Mouse (Mus musculus): ENCODE measurements at regions not wholly inside any gene's neighbourhood (a gene's known extent, or its start where the extent isn't known, plus 50 kb on each side); places are given as distances from the start of the nearest gene placed in this dataset.

DNA sequence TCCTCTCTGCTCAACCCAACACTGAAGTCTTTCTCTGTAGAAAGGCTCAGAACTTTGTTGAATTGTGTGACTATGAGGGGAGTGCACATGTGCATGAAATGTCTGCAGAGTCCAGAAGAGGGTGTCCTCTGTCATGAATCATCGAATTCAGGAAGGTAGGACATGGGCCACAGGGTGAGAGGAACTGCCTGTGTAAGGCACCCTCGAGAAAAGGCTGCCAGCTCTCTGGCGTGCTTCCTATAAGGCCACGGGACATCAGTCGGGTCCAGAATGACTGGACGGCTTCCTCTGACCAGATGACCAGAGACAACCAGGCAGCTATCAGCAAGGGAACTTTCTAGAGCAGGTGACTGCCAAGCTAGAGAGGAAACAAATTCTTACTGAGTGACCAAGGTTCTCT is 91.1 kb upstream of the Zdhhc25 start:
- WGBS = 69% methylated on average over 6 of the region's 6 CpGs
- H3K27ac ChIP-seq (ENCODE audit: insufficient read depth, low read depth, low read length) = no peak overlapping the region
- H3K27me3 ChIP-seq (ENCODE audit: control insufficient read depth, insufficient read depth, low read length) = no peaks in the 10 kb centered on the region
- H3K36me3 ChIP-seq (ENCODE audit: control insufficient read depth, insufficient read depth, low read length) = no peaks in the 10 kb centered on the region
- TF ChIP-seq POLR2A (IDR thresholded peaks at IDR 0.05; ENCODE audit: low read depth, low read length) (no peak), CTCF (IDR thresholded peaks at IDR 0.05; ENCODE audit: extremely low read depth, insufficient read length, insufficient replicate concordance, low read depth, low read length) (no peak)
- no peak overlapping the region for H3K4me3 ChIP-seq (ENCODE audit: low read depth, low read length)
- no peaks in the 10 kb centered on the region for H3K4me1 ChIP-seq (ENCODE audit: control insufficient read depth, insufficient read depth, insufficient read length, low read length)

DNA sequence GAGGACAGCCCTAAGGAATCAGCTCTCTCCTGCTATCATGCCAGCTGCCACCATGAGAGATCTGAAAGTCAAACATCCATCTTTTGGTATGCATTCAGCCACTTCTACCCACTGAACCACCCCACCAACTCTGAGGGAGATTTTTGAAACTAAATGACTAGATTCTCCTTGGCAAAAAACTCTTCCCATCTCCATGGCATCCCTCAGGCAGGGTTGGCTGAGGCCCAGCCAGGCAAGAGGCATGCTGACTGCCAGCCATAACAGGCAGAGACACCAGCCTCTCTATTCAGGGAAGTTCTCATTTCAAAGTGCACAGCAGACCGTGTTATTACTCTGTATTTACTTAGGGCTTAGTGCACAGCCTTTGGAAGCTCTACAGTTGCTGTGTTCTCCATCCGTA is 90.5 kb upstream of the Zdhhc25 start:
- no peak overlapping the region for H3K4me3 ChIP-seq (ENCODE audit: low read depth, low read length)
- no peak overlapping the region for H3K27ac ChIP-seq (ENCODE audit: insufficient read depth, low read depth, low read length)
- no peaks in the 10 kb centered on the region for H3K27me3 ChIP-seq (ENCODE audit: control insufficient read depth, insufficient read depth, low read length)
- H3K36me3 ChIP-seq (ENCODE audit: control insufficient read depth, insufficient read depth, low read length) = no peaks in the 10 kb centered on the region
- no peaks in the 10 kb centered on the region for H3K4me1 ChIP-seq (ENCODE audit: control insufficient read depth, insufficient read depth, insufficient read length, low read length)
- TF ChIP-seq CTCF (IDR thresholded peaks at IDR 0.05; ENCODE audit: extremely low read depth, insufficient read length, insufficient replicate concordance, low read depth, low read length) (no peak), POLR2A (IDR thresholded peaks at IDR 0.05; ENCODE audit: low read depth, low read length) (no peak)
- WGBS = 34% methylated on average over 2 of the region's 2 CpGs

DNA sequence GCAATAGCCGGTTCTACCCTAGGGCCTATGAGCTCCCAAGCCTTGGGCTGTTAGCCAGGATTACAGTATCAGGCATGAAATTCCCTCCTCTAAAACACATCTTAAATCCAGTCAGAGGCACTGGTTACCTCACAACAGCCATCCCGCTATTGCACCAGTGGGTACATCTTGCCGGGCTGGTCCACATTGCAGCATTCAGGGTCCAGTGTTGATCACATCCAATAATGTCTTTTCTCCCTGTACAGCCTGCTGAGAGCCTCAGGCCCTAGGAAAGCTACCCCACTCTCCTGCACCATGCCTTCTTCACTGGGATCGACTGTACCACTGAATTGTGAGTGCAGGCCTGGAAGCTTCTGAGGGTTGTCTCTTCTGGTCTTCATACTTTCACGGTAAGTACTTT is 86.0 kb upstream of the Zdhhc25 start:
- no peak overlapping the region for H3K27ac ChIP-seq (ENCODE audit: insufficient read depth, low read depth, low read length)
- no peaks in the 10 kb centered on the region for H3K27me3 ChIP-seq (ENCODE audit: control insufficient read depth, insufficient read depth, low read length)
- H3K4me3 ChIP-seq (ENCODE audit: low read depth, low read length) = no peak overlapping the region
- WGBS = 88% methylated on average over 5 of the region's 5 CpGs
- H3K36me3 ChIP-seq (ENCODE audit: control insufficient read depth, insufficient read depth, low read length) = no peaks in the 10 kb centered on the region
- TF ChIP-seq CTCF (IDR thresholded peaks at IDR 0.05; ENCODE audit: extremely low read depth, insufficient read length, insufficient replicate concordance, low read depth, low read length) = no peak
- TF ChIP-seq POLR2A (IDR thresholded peaks at IDR 0.05; ENCODE audit: low read depth, low read length) = no peak
- no peaks in the 10 kb centered on the region for H3K4me1 ChIP-seq (ENCODE audit: control insufficient read depth, insufficient read depth, insufficient read length, low read length)

DNA sequence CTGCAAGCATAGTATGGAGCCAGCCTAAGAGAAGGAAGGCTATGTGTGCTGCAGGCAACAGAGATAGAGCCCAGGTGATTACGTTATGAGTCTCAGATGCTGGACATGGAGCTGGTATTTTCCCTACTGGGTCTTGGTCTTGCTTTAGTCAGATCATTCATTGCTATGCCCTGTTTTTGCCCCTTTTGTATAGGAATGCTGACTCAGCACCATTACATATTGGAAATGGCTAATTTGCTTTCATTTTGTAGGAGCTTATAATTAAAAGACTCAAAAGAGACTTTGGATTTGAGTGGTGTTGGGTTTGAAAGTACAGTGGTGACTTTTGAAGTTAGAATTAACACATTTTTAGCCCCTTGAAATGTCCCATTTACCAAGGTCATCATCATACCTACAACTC is 68.9 kb upstream of the Zdhhc25 start:
- Histone ChIP-seq H3K4me1 (ENCODE audit: control insufficient read depth, insufficient read depth, insufficient read length, low read length) (no peaks in the 10 kb centered on the region), H3K4me3 (ENCODE audit: low read depth, low read length) (no peak overlapping the region), H3K27me3 (ENCODE audit: control insufficient read depth, insufficient read depth, low read length) (no peaks in the 10 kb centered on the region), H3K27ac (ENCODE audit: insufficient read depth, low read depth, low read length) (no peak overlapping the region), H3K36me3 (ENCODE audit: control insufficient read depth, insufficient read depth, low read length) (no peaks in the 10 kb centered on the region)
- TF ChIP-seq POLR2A (IDR thresholded peaks at IDR 0.05; ENCODE audit: low read depth, low read length) (no peak), CTCF (IDR thresholded peaks at IDR 0.05; ENCODE audit: extremely low read depth, insufficient read length, insufficient replicate concordance, low read depth, low read length) (no peak)
- WGBS = 89% methylated on average over 1 of the region's 1 CpGs

DNA sequence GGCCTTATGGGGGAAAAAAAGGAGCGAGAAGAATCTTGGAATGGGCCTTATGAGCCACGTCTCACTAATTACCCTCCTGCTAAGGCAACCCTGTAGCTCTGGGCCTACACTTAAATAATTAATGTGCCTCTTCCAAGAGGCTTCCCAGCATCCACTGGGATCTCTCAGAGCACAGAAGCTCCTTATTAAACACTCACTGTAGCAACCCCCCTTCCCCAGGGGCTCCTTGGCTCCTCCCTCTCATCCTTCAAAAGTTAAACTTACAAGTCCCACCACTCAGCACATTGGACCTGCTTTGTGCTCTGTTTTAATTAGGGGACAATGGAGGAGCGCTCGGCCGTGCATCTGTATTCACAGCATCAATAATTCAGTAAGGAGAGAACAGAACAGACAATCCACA is 68.1 kb upstream of the Zdhhc25 start:
- WGBS = 79% methylated on average over 5 of the region's 5 CpGs
- TF ChIP-seq CTCF (IDR thresholded peaks at IDR 0.05; ENCODE audit: extremely low read depth, insufficient read length, insufficient replicate concordance, low read depth, low read length) = no peak
- TF ChIP-seq POLR2A (IDR thresholded peaks at IDR 0.05; ENCODE audit: low read depth, low read length) = no peak
- Histone ChIP-seq H3K4me1 (ENCODE audit: control insufficient read depth, insufficient read depth, insufficient read length, low read length) (no peaks in the 10 kb centered on the region), H3K27me3 (ENCODE audit: control insufficient read depth, insufficient read depth, low read length) (no peaks in the 10 kb centered on the region), H3K27ac (ENCODE audit: insufficient read depth, low read depth, low read length) (no peak overlapping the region), H3K36me3 (ENCODE audit: control insufficient read depth, insufficient read depth, low read length) (no peaks in the 10 kb centered on the region), H3K4me3 (ENCODE audit: low read depth, low read length) (no peak overlapping the region)

DNA sequence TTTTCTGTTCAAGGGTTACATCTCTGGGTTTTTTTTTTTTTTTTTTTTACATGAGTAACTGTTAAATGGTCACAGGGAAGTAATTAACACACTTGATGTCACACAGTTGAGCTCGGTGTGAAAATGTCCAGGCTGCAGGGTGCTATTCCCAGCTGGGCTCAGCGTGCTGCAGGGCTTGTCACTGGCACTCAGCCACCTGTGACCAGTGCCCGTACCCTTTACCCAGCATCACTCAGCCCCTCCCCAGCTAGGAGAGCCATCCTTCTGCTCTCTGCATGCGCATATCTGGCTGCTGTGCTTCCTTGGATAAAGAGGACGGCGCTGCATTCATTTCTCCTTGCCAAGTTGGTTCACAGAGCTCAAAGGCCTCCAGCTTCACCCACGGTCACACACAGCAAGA is 66.7 kb upstream of the Zdhhc25 start:
- TF ChIP-seq POLR2A (IDR thresholded peaks at IDR 0.05; ENCODE audit: low read depth, low read length) (no peak), CTCF (IDR thresholded peaks at IDR 0.05; ENCODE audit: extremely low read depth, insufficient read length, insufficient replicate concordance, low read depth, low read length) (no peak)
- no peaks in the 10 kb centered on the region for H3K36me3 ChIP-seq (ENCODE audit: control insufficient read depth, insufficient read depth, low read length)
- H3K27me3 ChIP-seq (ENCODE audit: control insufficient read depth, insufficient read depth, low read length) = no peaks in the 10 kb centered on the region
- no peak overlapping the region for H3K4me3 ChIP-seq (ENCODE audit: low read depth, low read length)
- H3K4me1 ChIP-seq (ENCODE audit: control insufficient read depth, insufficient read depth, insufficient read length, low read length) = no peaks in the 10 kb centered on the region
- 72% methylated on average over 7 of the region's 7 CpGs for WGBS
- no peak overlapping the region for H3K27ac ChIP-seq (ENCODE audit: insufficient read depth, low read depth, low read length)

DNA sequence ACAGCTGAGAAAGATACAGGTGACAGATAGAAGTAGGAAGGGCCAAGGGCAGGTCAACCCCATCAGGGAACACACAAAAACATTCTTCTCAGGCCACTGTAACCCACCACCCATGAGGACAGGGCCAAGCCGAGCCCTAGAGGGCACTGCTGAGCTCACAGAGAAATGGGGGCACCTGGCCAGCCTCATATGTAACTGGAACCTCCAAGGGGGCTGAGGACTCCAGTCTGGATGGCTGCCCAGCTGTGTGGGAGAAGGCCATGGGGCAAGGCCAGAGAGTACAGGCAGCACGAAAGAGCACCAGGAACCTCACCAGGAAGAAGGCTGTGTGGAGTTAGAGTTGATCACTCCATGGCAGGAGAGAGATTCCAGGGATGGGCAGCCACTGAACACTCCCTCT is 64.6 kb upstream of the Zdhhc25 start:
- Histone ChIP-seq H3K4me3 (ENCODE audit: low read depth, low read length) (no peak overlapping the region), H3K27me3 (ENCODE audit: control insufficient read depth, insufficient read depth, low read length) (no peaks in the 10 kb centered on the region), H3K27ac (ENCODE audit: insufficient read depth, low read depth, low read length) (no peak overlapping the region), H3K36me3 (ENCODE audit: control insufficient read depth, insufficient read depth, low read length) (no peaks in the 10 kb centered on the region), H3K4me1 (ENCODE audit: control insufficient read depth, insufficient read depth, insufficient read length, low read length) (no peaks in the 10 kb centered on the region)
- no peak for TF ChIP-seq POLR2A (IDR thresholded peaks at IDR 0.05; ENCODE audit: low read depth, low read length)
- TF ChIP-seq CTCF (IDR thresholded peaks at IDR 0.05; ENCODE audit: extremely low read depth, insufficient read length, insufficient replicate concordance, low read depth, low read length) = no peak
- WGBS = 51% methylated on average over 2 of the region's 2 CpGs

DNA sequence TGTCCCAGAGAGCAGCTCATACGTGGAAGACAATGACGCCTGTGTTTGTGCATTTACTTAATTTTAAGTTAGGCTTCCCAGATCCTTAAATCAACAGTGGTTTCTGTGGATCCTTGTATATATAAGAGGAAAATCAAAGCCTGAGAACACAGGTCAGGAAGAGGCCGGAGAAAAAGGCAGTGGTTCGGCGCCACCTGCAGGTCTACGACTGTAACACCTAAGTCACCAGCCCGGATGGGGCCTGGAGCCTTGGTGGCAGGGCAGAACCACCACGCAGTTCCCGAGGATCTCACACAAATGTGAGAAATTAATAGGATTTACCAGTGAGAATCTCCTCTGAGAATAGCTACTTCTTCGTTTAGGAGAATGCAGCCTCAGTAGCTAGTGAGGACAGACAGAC is 62.9 kb upstream of the Zdhhc25 start:
- Histone ChIP-seq H3K36me3 (ENCODE audit: control insufficient read depth, insufficient read depth, low read length) (no peaks in the 10 kb centered on the region), H3K4me3 (ENCODE audit: low read depth, low read length) (no peak overlapping the region), H3K27me3 (ENCODE audit: control insufficient read depth, insufficient read depth, low read length) (no peaks in the 10 kb centered on the region), H3K4me1 (ENCODE audit: control insufficient read depth, insufficient read depth, insufficient read length, low read length) (no peaks in the 10 kb centered on the region), H3K27ac (ENCODE audit: insufficient read depth, low read depth, low read length) (no peak overlapping the region)
- TF ChIP-seq CTCF (IDR thresholded peaks at IDR 0.05; ENCODE audit: extremely low read depth, insufficient read length, insufficient replicate concordance, low read depth, low read length) (peak; percentile 16; the same call in 1 of the 2 replicates), POLR2A (IDR thresholded peaks at IDR 0.05; ENCODE audit: low read depth, low read length) (no peak)
- WGBS = 16% methylated on average over 10 of the region's 10 CpGs

Data from small intestine, adult 2 months (tissue).